Mouse (Mus musculus) liver, embryonic 15.5 days (tissue): ENCODE data around the gene Cbarp. TPM values are rescaled to one million over a fixed set of nuclear protein-coding genes. Genes with fewer than 3 reads are reported as not detected.

Experiments used
- ATAC-seq: fragments of 200-750 bp; cut with Nextera tagmentation; 2 replicates; pipeline ENCODE4 v1.8.0; 2017; ENCODE audit warnings: moderate number of reproducible peaks, mild to moderate bottlenecking, moderate library complexity; ENCODE audit not compliant: insufficient read depth
- H3K27ac ChIP-seq: fragments of 300-500 bp; sonication (generic); replicated peaks from 2 replicates; pipeline ENCODE4 v1.5.1; 2015; ENCODE audit warnings: mild to moderate bottlenecking, inconsistent platforms
- H3K27me3 ChIP-seq: fragments of 300-500 bp; sonication (generic); 2 replicates; pipeline ENCODE4 v1.6.1; 2015; ENCODE audit warnings: mild to moderate bottlenecking, inconsistent platforms
- H3K36me3 ChIP-seq: fragments of 300-500 bp; sonication (generic); replicated peaks from 2 replicates; pipeline ENCODE4 v1.6.1; 2015; ENCODE audit warnings: moderate library complexity, mild to moderate bottlenecking, inconsistent platforms
- H3K4me1 ChIP-seq: fragments of 300-500 bp; sonication (generic); replicated peaks from 2 replicates; pipeline ENCODE4 v1.6.1; 2015; ENCODE audit warnings: inconsistent platforms
- H3K4me2 ChIP-seq: fragments of 300-500 bp; sonication (generic); 2 replicates; pipeline ENCODE4 v1.6.1; 2015; ENCODE audit warnings: moderate library complexity, mild to moderate bottlenecking, inconsistent platforms
- H3K4me3 ChIP-seq: fragments of 300-500 bp; sonication (generic); replicated peaks from 2 replicates; pipeline ENCODE4 v1.5.1; 2015; ENCODE audit warnings: mild to moderate bottlenecking, inconsistent platforms
- H3K9ac ChIP-seq: fragments of 300-500 bp; sonication (generic); 2 replicates; pipeline ENCODE4 v1.6.1; 2015; ENCODE audit warnings: moderate library complexity, mild to moderate bottlenecking, inconsistent platforms
- H3K9me3 ChIP-seq: fragments of 300-500 bp; sonication (generic); replicated peaks from 2 replicates; pipeline ENCODE4 v1.6.1; 2016; ENCODE audit warnings: inconsistent platforms
- WGBS: fragments of 180-500 bp; shearing (Covaris S2); methylation state at CpG from one replicate; pipeline ENCODE4 v1.1.7; 2015; ENCODE audit warnings: mixed read lengths; ENCODE audit not compliant: insufficient replicate concordance; 5-methylcytosine and 5-hydroxymethylcytosine counted together
- polyA plus RNA-seq: library from polyadenylated mRNA; unstranded; fragments of >200 nt; fragmentation: Nextera tagmentation; extraction: Ambion mirVana; gene quantifications from 2 replicates; pipeline ENCODE4 v1.2.1, GENCODE M21; 2015

The Cbarp gene
- polyA plus RNA-seq, 1 experiment from 2014 or later: 0.51 TPM

GRCm38 (mm10) chr10:80102216-80102915, 38.3 kb downstream of the Cbarp start:
- under 1% methylated on average over 53 of the region's 59 CpGs for WGBS
- Histone ChIP-seq H3K4me3 (peak overlapping the region; percentile 97), H3K9ac (peak overlapping the region; percentile 97), H3K4me2 (peak overlapping the region; percentile 86), H3K4me1 (peaks cover 84% of the 10 kb centered on the region), H3K27ac (peak overlapping the region; percentile 93), H3K36me3 (no peaks in the 10 kb centered on the region), H3K27me3 (no peaks in the 10 kb centered on the region), H3K9me3 (no peaks in the 10 kb centered on the region)
- peak; percentile 74 for ATAC-seq

GRCm38 (mm10) chr10:80100982-80101381, 39.7 kb downstream of the Cbarp start:
- H3K27ac ChIP-seq: peak overlapping the region; percentile 93
- H3K4me1 ChIP-seq: peaks cover 92% of the 10 kb centered on the region
- H3K36me3 ChIP-seq: no peaks in the 10 kb centered on the region
- ATAC-seq: no peak
- WGBS: 49% methylated on average over 11 of the region's 11 CpGs
- peak overlapping the region; percentile 97 for H3K4me3 ChIP-seq
- peak overlapping the region; percentile 86 for H3K4me2 ChIP-seq
- H3K9ac ChIP-seq: peak overlapping the region; percentile 97
- no peaks in the 10 kb centered on the region for H3K27me3 ChIP-seq
- no peaks in the 10 kb centered on the region for H3K9me3 ChIP-seq

- peaks cover 95% of the 10 kb centered on the region for H3K4me1 ChIP-seq
- 0 out of 2 replicates have a peak, but pooled peaks have one; percentile 9 for ATAC-seq
- WGBS: 70% methylated on average over 5 of the region's 5 CpGs
- H3K27ac ChIP-seq: peak overlapping the region; percentile 65
- peak overlapping the region; percentile 36 for H3K4me2 ChIP-seq
- H3K4me3 ChIP-seq: no peak overlapping the region
- no peaks in the 10 kb centered on the region for H3K27me3 ChIP-seq
- H3K9ac ChIP-seq: no peak overlapping the region
- H3K9me3 ChIP-seq: no peaks in the 10 kb centered on the region
- no peaks in the 10 kb centered on the region for H3K36me3 ChIP-seq
Observed at GRCm38 (mm10) chr10:80098630-80099029, 42.0 kb downstream of the Cbarp start.

GRCm38 (mm10) chr10:80097275-80097674, 43.4 kb downstream of the Cbarp start:
- WGBS: 10% methylated on average over 7 of the region's 7 CpGs
- peak overlapping the region; percentile 32 for H3K4me2 ChIP-seq
- H3K36me3 ChIP-seq: peaks cover 5% of the 10 kb centered on the region; the same call in 1 of the 2 replicates
- H3K9ac ChIP-seq: peak overlapping the region; percentile 23; the same call in 1 of the 2 replicates
- H3K4me3 ChIP-seq: no peak overlapping the region
- peaks cover 93% of the 10 kb centered on the region for H3K4me1 ChIP-seq
- no peak for ATAC-seq
- H3K27ac ChIP-seq: peak overlapping the region; percentile 65; the same call in 1 of the 2 replicates
- H3K27me3 ChIP-seq: no peaks in the 10 kb centered on the region
- H3K9me3 ChIP-seq: no peaks in the 10 kb centered on the region

GRCm38 (mm10) chr10:80095547-80095946, 45.1 kb downstream of the Cbarp start:
- ATAC-seq: no peak
- Histone ChIP-seq H3K36me3 (peaks cover 17% of the 10 kb centered on the region; the same call in 1 of the 2 replicates), H3K27ac (peak overlapping the region; percentile 16; the same call in 1 of the 2 replicates), H3K4me3 (no peak overlapping the region), H3K9ac (no peak overlapping the region), H3K4me1 (peaks cover 79% of the 10 kb centered on the region), H3K9me3 (no peaks in the 10 kb centered on the region), H3K27me3 (no peaks in the 10 kb centered on the region), H3K4me2 (no peak overlapping the region)
- WGBS: 85% methylated on average over 5 of the region's 5 CpGs

DNA sequence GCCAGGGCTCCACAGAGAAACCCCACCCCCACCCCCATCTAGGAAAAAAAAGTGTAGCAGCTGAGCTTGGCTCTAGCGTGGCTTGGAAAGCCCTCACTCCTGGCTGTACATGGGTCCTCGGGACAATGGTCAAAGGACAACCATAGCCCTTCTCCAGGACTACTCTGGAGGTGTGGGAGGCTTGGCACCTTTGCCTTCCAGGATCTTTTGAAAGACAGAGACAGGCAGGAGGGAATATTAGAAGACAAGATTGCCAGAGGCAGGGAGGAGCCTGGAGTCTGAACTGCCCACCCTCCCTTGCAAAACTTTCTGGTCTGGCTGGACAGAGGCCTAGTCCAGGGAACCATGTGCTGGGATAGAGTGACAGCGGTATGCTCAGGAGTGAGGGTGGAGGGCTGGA, 46.0 kb downstream of the Cbarp start:
- peaks cover 17% of the 10 kb centered on the region; the same call in 1 of the 2 replicates for H3K36me3 ChIP-seq
- H3K4me2 ChIP-seq: no peak overlapping the region
- no peaks in the 10 kb centered on the region for H3K9me3 ChIP-seq
- no peak overlapping the region for H3K9ac ChIP-seq
- no peaks in the 10 kb centered on the region for H3K27me3 ChIP-seq
- no peak for ATAC-seq
- H3K4me1 ChIP-seq: peaks cover 77% of the 10 kb centered on the region
- no peak overlapping the region for H3K4me3 ChIP-seq
- WGBS: 66% methylated on average over 3 of the region's 3 CpGs
- no peak overlapping the region for H3K27ac ChIP-seq

GRCm38 (mm10) chr10:80094085-80094484, 46.5 kb downstream of the Cbarp start:
- peaks cover 77% of the 10 kb centered on the region for H3K4me1 ChIP-seq
- WGBS: 78% methylated on average over 6 of the region's 6 CpGs
- H3K36me3 ChIP-seq: peaks cover 17% of the 10 kb centered on the region; the same call in 1 of the 2 replicates
- no peaks in the 10 kb centered on the region for H3K27me3 ChIP-seq
- H3K4me2 ChIP-seq: no peak overlapping the region
- no peak overlapping the region for H3K27ac ChIP-seq
- no peak overlapping the region for H3K4me3 ChIP-seq
- ATAC-seq: no peak
- H3K9me3 ChIP-seq: no peaks in the 10 kb centered on the region
- H3K9ac ChIP-seq: no peak overlapping the region

DNA sequence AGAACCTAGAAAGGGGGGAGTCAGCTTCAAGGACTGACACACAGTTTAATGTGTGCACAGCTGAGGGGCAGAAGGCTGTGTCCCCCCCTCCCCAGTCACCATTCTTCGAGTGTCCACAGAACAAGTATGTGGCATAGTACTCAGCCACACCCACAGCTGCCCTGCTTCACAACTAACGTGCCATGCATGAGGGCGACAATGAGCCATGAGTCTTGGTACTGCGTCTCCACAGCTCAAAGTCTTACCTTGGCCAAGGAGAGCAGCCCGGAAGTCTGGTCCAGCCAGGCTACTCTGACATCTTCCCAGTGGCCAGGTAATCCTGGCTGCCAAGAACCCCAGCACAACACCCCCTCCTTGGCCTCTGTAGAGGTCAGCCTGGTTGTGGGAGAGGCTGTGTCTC, 47.9 kb downstream of the Cbarp start:
- 75% methylated on average over 5 of the region's 5 CpGs for WGBS
- no peak overlapping the region for H3K4me3 ChIP-seq
- H3K4me1 ChIP-seq: peaks cover 72% of the 10 kb centered on the region
- no peak for ATAC-seq
- peaks cover 17% of the 10 kb centered on the region; the same call in 1 of the 2 replicates for H3K36me3 ChIP-seq
- no peaks in the 10 kb centered on the region for H3K9me3 ChIP-seq
- H3K27ac ChIP-seq: peak overlapping the region; percentile 2; the same call in 1 of the 2 replicates
- no peak overlapping the region for H3K9ac ChIP-seq
- no peak overlapping the region for H3K4me2 ChIP-seq
- no peaks in the 10 kb centered on the region for H3K27me3 ChIP-seq

GRCm38 (mm10) chr10:80091527-80091926, 49.1 kb downstream of the Cbarp start:
- ATAC-seq: no peak
- Histone ChIP-seq H3K4me1 (peaks cover 72% of the 10 kb centered on the region), H3K36me3 (peaks cover 18% of the 10 kb centered on the region; the same call in 1 of the 2 replicates), H3K27ac (0 out of 2 replicates have a peak overlapping the region, but pooled peaks have one; percentile 0), H3K4me2 (no peak overlapping the region), H3K27me3 (no peaks in the 10 kb centered on the region), H3K4me3 (no peak overlapping the region), H3K9ac (no peak overlapping the region), H3K9me3 (no peaks in the 10 kb centered on the region)
- 82% methylated on average over 6 of the region's 6 CpGs for WGBS

- peaks cover 39% of the 10 kb centered on the region for H3K36me3 ChIP-seq
- no peak overlapping the region for H3K27ac ChIP-seq
- no peak overlapping the region for H3K9ac ChIP-seq
- peaks cover 56% of the 10 kb centered on the region for H3K4me1 ChIP-seq
- H3K4me3 ChIP-seq: no peak overlapping the region
- H3K9me3 ChIP-seq: no peaks in the 10 kb centered on the region
- no peak overlapping the region for H3K4me2 ChIP-seq
- 58% methylated on average over 4 of the region's 4 CpGs for WGBS
- 0 out of 2 replicates have a peak, but pooled peaks have one; percentile 20 for ATAC-seq
- H3K27me3 ChIP-seq: no peaks in the 10 kb centered on the region
Observed at GRCm38 (mm10) chr10:80089146-80089545, 51.5 kb downstream of the Cbarp start.

DNA sequence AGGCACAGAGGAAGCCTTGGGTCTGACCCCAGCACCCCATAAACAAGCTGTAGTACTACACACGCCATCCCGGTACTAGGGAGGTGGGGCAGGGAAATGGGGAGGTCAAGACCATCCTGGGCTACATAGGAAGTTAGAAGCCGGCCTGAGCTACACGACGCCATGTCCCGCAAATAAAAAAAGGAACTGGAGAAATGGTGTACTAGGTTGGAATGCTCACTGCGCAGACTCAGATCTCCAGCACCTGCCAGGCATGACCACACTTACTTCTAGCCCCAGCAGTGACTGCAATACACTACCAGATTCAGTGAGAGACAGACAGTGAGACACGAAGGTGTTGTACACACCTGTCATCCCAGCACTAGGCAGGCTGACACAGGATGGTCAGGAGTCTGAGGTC, 53.2 kb downstream of the Cbarp start:
- 59% methylated on average over 8 of the region's 8 CpGs for WGBS
- Histone ChIP-seq H3K4me2 (no peak overlapping the region), H3K36me3 (peaks cover 52% of the 10 kb centered on the region), H3K27me3 (no peaks in the 10 kb centered on the region), H3K4me1 (peaks cover 52% of the 10 kb centered on the region), H3K9ac (no peak overlapping the region), H3K9me3 (no peaks in the 10 kb centered on the region), H3K27ac (peak overlapping the region; percentile 62; the same call in 1 of the 2 replicates), H3K4me3 (no peak overlapping the region)
- ATAC-seq: no peak
